Mouse (Mus musculus) MEL-GATA-1-ER (cell line): ENCODE data around the gene Mtg2.
A peak's percentile ranks its signal among the peaks of the same experiment; 100 is the strongest.

Experiments used
- DNase-seq: peaks from one replicate; pipeline ENCODE4 v3.0.0-alpha.2; 2012; ENCODE audit warnings: low read depth; ENCODE audit errors: extremely low read depth

The Mtg2 gene

DNA sequence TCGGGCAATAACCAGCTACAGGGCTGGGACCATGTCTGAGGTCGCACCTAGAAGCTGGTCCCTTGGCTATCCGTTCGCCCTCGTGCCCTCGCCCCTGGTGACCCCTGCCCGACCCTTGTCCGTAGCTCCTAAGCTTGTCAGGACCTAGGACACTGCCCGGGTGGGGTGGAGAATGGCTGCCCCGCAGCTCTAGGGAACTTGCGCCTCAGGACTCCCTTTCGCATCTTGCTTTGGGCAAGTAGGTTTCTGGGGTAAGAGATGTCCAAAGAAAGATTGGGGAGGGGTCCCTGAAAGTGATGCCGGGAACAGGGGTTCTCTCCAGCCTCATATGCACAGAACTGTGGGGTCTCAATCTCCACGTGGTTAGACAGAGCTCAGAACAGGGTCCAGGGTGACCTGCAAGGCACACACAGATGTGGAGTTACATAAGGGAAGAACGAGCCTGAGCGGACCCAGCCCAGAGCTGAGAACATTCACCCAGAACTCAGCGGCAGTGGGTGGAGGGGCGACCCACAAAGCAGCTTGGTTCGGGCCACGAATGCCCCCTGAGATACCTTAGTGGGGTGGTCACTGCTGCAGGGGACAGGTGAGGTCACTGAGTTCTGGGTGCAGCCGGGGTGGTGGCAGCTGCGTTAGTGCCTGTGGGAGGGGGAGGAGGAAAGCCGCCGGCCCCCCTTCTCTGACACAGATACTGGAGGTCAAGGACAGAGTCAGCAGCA, 34.4 kb downstream of the Mtg2 start:
- no peak for DNase-seq

DNA sequence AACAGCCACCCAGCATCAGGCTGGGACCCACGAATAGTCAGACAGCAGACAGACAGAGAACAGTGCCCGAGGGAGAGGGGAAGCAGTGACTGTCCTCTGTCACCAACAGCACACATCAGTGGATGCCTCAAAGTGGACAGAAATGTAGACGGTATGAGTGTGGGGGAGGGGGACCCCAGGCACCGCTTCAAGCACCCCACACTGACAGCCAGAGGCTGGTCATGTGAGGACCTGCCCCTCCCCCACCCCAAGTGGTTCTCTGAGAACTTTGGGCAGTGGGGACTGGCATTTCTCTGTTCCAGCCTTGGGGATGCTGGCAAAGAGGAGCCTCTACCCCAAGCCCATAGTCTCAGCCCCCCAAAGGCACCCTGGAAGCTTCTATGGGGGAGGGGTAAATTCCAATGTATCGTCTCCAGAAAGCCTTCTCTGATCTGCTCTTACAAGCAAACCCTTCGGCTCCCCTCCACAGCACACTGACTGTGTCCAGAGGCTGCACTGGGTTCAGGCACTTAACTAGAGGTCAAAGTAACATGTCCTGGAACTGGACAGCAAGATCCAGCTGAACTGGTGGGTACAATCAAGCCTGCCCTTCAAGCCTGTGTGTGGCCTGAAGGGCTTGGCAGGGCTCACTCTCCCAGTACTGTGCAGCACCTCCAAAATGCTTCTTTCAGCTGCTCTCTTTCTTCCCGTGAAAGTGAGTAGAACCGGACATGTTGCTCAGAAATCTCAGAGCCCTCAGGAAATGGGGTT, 35.2 kb downstream of the Mtg2 start:
- DNase-seq, result no peak

DNA sequence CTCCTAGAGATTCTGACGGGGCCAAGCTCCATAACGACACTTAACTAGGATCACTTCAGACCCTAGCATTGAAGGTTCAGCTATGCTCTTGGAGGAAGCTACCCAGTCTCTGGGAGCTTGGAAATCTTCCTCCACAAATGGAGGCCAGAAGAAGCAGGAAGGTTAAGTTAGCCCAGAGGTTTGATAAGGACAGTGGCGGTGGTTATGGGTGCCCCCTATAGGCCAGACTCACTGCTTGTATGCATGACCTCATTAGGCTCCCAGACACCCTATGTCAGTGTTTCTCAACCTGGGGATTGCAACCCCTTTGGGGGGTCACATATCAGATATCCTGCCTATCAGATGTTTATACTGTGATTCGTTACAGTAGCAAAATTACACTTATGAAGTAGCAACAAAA, 36.7 kb downstream of the Mtg2 start:
- DNase-seq, result peak; percentile 15

DNA sequence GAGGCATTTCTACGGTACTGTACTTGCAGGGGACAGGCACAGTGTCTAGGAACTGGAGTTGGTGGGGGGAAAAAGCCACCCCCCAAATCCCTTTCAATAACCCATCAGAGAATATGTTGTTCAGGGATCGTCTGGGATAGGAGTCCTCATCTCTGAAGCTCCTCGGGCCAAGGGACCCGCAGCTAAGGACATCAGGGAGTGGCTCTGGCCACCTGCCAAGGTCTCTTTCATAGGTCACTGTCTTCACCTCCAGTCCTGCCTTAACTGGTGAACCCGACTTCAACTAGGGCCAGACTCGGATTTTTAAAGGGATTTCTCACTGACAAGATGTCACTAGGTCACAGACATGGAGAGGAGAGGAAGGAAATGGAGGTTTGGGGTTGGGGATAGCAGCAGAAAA, 37.9 kb downstream of the Mtg2 start:
- no peak for DNase-seq

DNA sequence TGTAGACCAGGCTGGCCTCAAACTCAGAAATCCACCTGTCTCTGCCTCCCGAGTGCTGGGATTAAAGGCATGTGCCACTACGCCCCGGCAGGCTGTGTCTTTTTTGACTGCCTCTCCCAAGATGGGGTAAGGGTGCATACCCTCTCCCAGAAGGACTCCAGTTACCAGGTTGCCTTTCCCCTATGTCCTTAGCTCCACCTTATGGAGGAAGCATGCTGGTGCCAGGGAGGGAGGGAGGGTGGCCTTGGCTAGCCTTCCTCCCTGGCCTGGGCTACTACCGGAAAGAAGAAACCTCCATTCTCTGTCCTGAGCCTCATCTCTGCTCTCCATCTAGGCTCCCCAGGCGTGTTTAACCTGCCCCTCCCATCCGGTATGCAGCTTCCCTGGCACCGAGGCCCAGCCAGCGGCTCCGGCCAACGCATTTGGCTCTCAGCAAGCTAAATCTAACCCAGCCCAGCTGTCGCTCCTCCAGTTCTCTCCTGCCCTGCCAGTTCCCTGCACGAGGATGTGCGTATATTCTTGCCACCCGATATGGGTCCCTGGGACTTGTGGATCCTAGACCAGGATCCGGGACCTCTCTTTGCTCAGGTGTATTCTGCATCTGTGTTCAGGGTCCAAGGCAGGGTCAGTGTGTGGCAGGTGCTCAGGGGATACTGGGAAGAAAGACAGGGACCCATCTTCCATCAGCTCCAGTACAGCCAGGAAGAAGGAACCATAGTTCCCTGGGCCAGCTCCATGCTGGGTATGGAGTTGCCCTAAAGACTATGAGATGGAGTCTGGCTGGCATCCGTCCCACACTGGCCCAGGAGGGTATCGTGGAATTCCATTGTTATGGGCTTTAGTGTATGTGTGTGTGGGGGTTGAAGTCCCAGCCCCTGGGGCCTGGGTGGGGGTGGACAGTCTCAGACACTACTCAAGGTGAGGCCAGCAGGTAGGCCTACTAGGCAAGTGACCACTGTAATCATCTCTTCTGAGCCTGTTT, 43.8 kb downstream of the Mtg2 start:
- no peak for DNase-seq

DNA sequence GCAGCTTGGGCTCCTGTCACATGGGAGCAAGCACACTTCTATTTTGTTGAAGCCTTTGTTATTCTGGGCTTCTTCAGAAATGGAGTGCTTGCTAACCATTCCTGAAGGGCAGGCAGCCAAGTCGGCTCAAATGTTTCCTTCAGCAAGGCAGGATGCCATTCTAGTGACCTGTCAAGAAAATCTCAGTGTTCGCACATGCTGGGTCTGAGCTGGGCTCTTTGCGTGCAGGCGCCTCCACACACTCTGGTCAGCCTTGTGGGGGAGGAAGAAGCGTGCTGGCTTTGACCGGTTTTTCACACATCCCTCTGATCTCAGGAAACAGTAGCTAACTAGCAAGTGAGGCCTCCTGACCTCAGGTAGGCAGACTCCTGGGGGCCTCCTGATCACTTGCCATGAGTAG, 44.9 kb downstream of the Mtg2 start:
- no peak for DNase-seq

DNA sequence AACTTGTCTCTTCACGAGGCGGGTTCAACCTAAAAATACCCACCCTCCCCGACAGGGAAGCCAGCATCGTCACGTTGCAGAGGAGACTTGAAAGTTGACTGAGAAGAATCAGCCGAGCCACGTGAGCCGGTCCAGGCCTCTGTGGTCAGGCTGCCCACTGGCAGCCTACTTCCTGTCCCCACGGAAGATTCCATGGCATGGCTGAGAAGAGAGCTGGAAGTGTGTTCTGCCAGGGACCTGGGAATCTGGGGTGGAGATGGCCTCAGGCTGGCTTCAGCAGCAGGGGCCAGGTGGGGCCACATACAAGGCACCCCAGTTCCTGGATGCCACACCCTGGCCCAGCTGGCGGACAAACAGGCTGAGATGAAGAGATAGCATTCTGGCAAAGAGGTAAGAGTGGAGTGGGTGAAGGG, 45.7 kb downstream of the Mtg2 start:
- DNase-seq, result no peak

DNA sequence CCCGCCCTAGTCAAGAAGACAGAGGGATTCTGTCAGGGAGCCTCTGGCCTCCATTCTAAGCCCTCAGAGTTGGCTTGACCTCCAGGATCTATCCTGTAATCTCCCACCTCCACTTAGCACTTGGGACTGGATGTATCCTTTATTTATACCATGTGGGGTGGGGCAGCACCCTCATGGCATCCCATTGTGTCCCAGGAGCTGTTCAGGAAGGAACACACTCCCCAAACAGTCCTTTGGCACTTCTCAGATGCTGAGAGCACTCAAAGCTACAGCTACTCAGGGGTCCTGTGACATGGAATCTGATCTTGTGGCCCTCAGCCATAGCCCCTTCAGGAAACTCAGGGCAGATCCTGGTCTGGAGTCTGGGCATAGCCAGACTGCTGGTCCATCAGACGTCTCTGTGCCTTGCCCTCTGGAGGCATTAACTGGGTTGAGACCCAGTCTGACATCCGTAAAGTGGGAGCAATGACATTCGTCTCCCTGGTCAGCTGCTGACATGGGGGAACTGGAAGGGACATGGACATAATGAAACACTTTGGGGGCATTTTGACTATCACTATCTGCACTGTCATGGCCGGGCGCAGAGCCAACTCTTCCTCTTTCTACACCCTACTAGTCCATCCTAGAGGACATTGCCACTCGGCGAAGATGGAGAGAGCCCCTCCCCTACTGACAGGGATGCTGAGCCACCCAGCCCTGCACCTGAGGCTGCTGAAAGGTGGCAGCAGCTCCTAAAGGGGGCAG, 46.5 kb downstream of the Mtg2 start:
- peak; percentile 20 for DNase-seq

DNA sequence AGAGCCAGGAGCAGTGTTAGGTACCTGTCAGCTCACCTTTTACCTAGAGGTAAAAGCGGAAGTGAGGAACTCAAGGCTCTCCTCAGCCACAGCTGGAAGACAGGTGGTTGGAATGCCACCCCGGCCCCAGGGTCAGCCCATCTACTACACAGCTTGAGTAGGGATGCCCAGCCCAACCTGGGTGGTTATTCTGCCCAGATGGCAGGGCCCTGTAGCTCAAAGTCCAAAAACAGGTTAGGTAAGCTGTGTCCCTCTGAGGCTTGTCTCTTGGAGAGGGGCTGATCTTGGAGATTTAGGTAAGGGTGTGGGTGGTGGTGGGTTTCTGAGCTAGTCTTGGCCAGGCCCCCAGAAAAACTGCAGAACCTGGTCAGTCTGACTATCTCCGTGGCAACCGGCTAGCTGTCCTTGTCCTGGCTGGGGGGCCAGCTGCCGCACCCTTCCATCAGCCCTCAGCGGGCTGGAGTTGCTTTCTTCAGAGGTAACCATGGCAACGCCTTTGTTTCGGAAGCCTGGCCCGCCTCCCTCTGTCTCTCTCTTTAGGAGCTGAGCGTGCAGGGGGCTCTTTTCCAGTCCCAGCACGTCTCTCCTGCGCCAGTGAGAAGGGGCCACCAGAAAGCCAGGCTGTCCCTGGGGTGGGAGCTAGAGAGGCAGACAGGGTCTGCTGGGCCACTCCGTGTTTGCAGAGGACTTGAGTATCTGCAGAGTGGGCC, 47.3 kb downstream of the Mtg2 start:
- DNase-seq, result no peak

DNA sequence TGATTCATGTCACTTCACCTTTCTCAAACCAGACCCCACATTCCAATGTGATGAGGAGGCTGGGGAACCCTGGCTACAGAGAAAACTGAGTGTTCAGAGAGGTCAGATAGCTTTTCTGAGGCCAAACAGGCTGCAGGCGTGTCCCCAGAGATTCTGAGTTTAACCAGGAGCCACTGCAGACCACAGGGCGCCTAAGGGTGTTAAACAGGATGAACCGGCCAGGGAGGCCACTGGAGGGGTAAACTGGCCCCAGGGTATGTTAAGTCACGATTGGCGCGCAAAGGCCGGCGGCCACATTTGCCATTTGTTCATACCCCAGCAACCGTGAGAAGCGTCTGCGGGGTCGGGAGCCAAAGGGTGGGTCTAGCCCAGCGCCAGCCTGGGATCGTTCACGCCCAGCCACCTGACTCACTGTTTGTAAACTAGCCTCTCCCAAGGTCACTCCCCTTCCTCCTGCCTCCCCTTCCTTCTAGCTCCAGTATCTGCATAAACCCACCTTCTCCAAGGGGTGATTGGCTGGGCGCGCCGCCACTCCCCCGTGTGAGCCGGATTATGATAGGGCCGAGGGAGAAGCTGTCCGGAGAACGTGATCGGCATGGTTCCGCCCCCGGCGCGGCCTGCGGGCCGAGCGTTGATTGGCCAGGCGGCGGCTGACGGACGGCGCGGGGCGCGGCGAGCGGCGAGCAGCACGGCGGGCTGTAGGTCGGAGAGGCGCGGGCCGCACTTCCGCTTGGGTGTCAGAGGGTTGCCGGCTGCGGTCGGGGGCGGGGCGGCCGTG, 48.5 kb downstream of the Mtg2 start, which contains the start of gene Osbpl2:
Gene Osbpl2, plus strand, starts transcription at position 646 of the 778 bp plus-strand sequence.
- DNase-seq, result peak; percentile 98

DNA sequence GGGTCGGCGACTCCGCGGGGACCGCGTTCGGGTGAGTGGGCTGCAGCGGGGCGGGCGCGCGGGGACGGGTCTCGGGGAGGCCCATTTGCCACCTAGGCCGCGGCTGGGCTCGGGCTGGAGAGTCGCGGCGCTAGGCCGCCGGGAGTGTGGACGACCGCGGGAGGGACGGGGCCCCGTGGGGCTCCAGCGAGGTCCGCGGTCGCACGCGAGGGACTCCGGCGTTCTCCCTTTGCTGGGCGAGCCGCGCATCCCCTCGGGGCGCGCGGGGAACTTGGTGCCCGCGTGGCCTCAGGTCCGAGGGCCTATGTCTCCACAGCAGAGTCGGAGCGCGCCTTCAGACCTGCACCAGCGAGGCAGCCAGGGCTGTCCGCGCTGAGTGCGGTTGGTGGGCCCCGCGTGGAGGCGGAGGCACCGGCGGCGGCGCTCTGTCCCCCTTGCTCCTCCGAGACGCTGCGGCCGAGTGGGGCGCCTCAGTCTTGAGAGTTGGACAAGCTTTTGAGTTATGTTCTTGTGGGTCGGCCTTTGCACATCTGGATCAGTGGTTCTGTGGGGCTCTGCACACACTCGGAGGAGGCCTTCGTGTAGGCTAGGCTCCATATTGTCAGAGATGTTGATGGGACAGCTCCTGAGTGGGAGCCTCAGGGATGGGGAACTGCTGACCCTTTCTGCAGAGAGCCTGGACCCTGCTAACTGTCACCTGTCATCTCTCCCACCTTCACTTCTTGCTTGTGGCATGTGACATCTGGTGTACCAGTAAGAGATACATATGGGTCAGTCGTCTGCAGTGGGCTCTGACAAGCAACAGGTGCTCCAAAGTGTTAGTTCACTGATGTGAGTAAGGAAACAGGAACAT, 49.3 kb downstream of the Mtg2 start:
- DNase-seq, result no peak

DNA sequence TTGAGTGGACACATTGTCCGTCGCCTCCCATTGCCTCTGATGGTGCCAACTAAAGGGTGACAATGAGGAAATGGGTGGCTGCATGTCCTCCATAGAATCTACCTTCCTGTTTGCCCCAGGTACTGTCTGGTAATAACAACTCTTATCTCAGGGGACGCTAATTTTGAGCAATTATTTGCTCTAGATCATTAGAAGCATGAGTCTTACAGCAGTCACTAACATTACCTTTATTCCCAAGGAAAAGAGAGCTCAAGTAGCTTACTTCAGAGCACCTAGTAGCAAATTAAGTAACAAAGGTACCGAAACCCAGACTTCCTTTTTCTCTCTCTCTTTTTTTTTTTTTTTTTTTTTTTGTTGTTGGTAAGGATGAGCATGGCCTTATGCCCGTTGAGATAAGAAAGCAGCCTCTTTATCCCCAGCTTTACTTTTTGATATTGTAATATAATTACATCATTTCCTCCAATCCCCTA, 49.9 kb downstream of the Mtg2 start:
- peak; percentile 63 for DNase-seq

DNA sequence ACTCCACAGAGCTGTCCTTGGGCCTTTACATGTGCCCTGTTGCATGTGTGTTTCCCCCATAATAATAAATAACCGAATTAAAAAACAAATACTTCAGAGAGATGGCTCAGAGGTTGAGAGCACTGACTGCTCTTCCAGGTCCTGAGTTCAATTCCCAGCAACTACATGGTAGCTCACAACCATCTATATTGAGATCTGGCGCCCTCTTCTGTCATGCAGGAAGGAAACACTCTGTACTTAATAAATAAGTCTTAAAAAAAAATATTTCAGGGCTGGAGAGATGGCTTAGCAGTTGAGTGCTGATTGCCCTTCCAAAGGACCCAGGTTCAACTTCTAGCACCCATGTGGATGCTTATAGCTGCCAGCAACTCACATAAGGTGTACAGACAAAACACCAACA, 53.8 kb downstream of the Mtg2 start:
- no peak for DNase-seq

DNA sequence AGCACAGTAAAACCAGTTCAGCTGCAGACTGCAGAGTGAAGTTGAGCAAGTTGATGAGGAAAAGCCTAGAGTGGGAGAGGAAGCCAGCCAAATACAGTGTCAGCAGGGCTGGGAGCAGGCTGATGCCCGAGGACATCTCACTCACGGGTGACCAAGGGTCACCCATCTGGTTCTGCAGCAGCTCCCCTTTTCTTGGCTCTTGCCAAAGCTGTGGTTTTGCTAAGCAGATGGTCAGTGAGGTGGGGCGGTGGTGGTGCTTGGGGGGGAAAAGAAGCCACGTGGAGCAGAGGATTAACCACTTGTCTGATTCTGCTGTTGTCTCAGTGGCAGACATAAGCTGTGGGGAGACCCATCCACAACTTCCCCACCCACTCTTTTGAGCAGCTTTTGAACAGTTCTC, 55.8 kb downstream of the Mtg2 start:
- DNase-seq, result no peak

DNA sequence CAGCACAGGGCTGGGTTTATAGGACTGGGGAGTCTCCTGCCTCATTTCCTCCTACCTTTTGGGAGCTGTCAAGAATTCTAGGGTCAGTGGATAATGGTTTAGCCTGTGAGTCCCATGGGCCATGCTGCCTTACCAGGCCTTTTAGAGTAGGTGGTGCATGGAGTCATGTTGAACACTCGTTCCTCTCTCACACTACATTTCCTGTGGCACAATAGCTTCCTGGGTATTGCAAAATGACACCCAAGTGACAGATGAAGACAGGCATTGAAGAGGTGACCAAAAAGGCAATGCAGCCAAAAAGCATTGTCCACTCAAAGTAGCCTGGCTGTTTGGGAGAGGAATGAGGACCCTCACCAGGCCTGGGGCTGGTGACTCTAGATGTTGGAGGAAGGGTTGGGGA, 57.3 kb downstream of the Mtg2 start:
- no peak for DNase-seq

DNA sequence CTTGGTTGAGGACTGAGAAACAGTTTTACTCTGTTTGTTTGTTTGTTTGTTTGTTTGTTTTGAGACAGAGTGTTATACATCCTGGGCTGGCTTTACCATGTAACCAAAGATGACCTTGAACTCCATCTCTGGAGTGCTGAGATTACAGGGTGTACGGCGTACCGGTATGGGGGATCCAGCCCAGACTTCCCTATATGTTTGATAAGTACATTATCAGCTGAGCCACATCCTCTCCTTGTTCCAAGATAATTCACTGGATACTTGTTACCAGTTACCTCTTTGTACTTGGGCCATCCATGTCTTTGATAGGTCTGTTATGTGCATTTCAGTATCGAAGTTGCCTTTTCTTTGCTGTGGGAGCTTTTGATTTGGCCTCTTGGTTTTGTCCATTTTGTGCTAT, 62.8 kb downstream of the Mtg2 start:
- DNase-seq, result no peak

DNA sequence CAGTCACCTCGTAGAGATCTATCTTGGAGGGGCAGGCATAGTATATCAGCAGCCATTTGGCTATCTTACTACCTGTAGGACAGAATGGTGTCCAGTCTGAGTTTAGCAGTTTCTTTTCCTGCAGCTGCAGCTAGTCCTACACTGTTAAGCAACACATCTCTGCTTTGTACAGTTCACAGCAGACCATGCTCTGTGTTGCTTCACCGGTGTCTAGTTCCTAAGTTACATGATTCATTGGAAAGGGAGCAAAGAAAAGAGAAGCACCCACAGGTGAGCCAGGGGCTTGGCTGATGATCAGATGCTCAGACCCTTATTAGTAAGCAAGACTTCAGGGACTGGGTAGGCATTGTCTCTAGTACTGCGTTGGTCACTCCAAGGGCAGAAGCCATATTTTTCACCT, 63.5 kb downstream of the Mtg2 start:
- DNase-seq, result no peak

DNA sequence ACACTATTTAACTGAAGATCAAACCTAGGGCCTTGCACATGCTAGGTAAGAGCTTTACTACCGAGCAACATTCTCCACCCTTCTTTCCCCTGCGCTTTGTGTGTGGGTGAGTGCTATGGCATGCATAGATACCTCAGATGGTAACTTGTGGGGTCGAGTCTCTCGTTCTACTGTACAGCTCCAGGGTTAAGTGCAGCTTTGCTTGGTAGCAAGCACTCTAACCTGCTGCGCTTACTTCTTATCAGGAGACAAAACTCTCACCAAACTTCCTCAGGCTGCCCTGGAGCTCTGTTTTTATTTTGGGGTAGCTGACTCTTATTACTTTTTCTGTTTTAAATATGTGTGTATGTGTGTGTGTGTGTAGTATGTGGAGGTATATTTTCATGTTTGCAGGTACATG, 65.0 kb downstream of the Mtg2 start:
- DNase-seq, result peak; percentile 39
